Mouse (Mus musculus) liver, embryonic 14.5 days (tissue): ENCODE measurements around the gene Agpat4. TPM values are rescaled to one million over a fixed set of nuclear protein-coding genes. Genes with fewer than 3 reads are reported as not detected.

Experiments used
- ATAC-seq: fragments of 200-750 bp; cut with Nextera tagmentation; 2 replicates; pipeline ENCODE4 v1.8.0; 2017; ENCODE audit warnings: moderate number of reproducible peaks, mild to moderate bottlenecking, moderate library complexity; ENCODE audit not compliant: insufficient read depth
- DNase-seq, 3 experiments: peaks; one replicate each; pipeline ENCODE4 v3.0.0-alpha.2; 2012 to 2013; ENCODE audit warnings: low read depth in 3 of 3, low spot score in 3 of 3
- H3K27ac ChIP-seq: fragments of 300-500 bp; sonication (generic); 2 replicates; pipeline ENCODE4 v1.5.1; 2014; ENCODE audit warnings: moderate library complexity, mild to moderate bottlenecking, control low read depth, inconsistent platforms
- H3K27me3 ChIP-seq: fragments of 300-500 bp; sonication (generic); 2 replicates; pipeline ENCODE4 v1.6.1; 2014; ENCODE audit warnings: mild to moderate bottlenecking, low read length, moderate library complexity; ENCODE audit not compliant: control insufficient read depth, insufficient read depth
- H3K36me3 ChIP-seq: fragments of 300-500 bp; sonication (generic); replicated peaks from 2 replicates; pipeline ENCODE4 v1.6.1; 2014; ENCODE audit warnings: low read depth; ENCODE audit not compliant: control insufficient read depth, insufficient read depth
- H3K4me1 ChIP-seq, 2 experiments: fragments of 200-500 bp in 1 of 2; fragments of 300-500 bp in 1 of 2; sonication (generic) in 1 of 2; replicated peaks; 2 replicates each; pipeline ENCODE4 v1.6.1; 2012 to 2014; ENCODE audit warnings: antibody characterized with exemption in 1 of 2, inconsistent platforms in 1 of 2, low read length in 1 of 2; ENCODE audit not compliant: control insufficient read depth in 2 of 2, insufficient read depth in 2 of 2
- H3K4me2 ChIP-seq: fragments of 300-500 bp; sonication (generic); 2 replicates; pipeline ENCODE4 v1.6.1; 2014; ENCODE audit warnings: low read depth, mild to moderate bottlenecking, control low read depth, moderate library complexity
- H3K4me3 ChIP-seq, 2 experiments: fragments of 200-500 bp in 1 of 2; fragments of 300-500 bp in 1 of 2; sonication (generic) in 1 of 2; 2 replicates each; pipeline ENCODE4 v1.5.1; 2012 to 2014; ENCODE audit warnings: low read depth in 2 of 2, low read length in 2 of 2, mild to moderate bottlenecking in 2 of 2, control low read depth in 1 of 2, inconsistent platforms in 1 of 2, moderate library complexity in 1 of 2; ENCODE audit not compliant: insufficient read depth in 1 of 2
- H3K9ac ChIP-seq: fragments of 300-500 bp; sonication (generic); replicated peaks from 2 replicates; pipeline ENCODE4 v1.6.1; 2014; ENCODE audit warnings: mild to moderate bottlenecking, control low read depth, moderate library complexity
- H3K9me3 ChIP-seq: fragments of 300-500 bp; sonication (generic); 2 replicates; pipeline ENCODE4 v1.6.1; 2016; ENCODE audit warnings: low read length, mixed read lengths; ENCODE audit not compliant: control insufficient read depth
- CTCF ChIP-seq: IDR thresholded peaks from 2 replicates; pipeline ENCODE4 v1.5.1; 2016; ENCODE audit warnings: antibody characterized with exemption, low read depth, control low read depth
- EP300 ChIP-seq: IDR thresholded peaks from 2 replicates; pipeline ENCODE4 v1.6.1; 2016; ENCODE audit warnings: antibody characterized with exemption, low read depth
- WGBS: fragments of 180-500 bp; shearing (Covaris S2); extraction: QIAGEN DNeasy Blood & Tissue Kit; methylation state at CpG from one replicate; pipeline ENCODE4 v1.1.7; 2014; ENCODE audit not compliant: insufficient replicate concordance; 5-methylcytosine and 5-hydroxymethylcytosine counted together
- polyA plus RNA-seq, 2 experiments: library from polyadenylated mRNA; depleted of rRNA in 1 of 2; stranded (reverse) in 1 of 2; unstranded in 1 of 2; fragments of >200 nt; fragmentation: Nextera tagmentation in 1 of 2; extraction: Ambion mirVana in 1 of 2; gene quantifications; 2 replicates each; pipeline versions ENCODE4 v1.2.1 to v1.2.3; 2012 to 2014

The Agpat4 gene
- polyA plus RNA-seq, 2 experiments = 10.5 to 16.2 TPM

DNA sequence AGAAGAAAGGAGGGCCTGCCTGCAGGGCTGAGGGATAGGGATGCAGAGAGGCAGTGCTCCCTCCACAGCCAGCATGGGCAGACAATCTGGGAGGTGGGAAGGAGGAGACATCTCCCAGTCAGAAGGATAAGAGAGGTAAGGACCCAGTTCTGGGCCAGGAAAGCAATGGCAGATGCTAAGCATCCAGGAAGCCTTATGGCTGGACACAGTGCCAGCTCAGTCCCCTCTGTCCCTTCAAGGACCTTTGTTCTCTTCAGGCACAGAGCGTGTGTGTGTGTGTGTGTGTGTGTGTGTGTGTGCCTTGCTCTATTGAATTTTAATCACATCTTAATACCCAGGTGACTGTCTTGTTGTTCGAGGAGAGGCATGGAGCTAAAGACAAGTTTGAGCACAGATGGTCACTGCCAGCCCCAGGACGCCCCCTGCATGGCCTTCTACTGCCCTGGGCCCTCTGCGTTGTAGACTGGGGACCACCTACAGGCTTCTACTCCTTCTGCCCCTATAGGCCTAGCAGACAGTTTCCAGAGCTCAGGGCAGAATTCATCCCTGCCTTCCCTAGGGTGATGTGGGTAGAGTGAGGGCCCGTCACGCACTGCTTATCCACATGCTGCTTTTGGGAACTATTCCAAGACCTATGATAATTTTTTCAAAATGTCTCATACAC is 25.5 kb upstream of the Agpat4 start:
- no peak for DNase-seq
- Histone ChIP-seq H3K27me3 (no peaks in the 10 kb centered on the region), H3K36me3 (no peaks in the 10 kb centered on the region), H3K4me3 (no peak overlapping the region), H3K9me3 (no peaks in the 10 kb centered on the region), H3K9ac (no peak overlapping the region), H3K4me2 (no peak overlapping the region), H3K4me1 (no peaks in the 10 kb centered on the region), H3K27ac (no peak overlapping the region)
- 65% methylated on average over 6 of the region's 6 CpGs for WGBS
- no peak for ATAC-seq
- no peak for TF ChIP-seq EP300
- TF ChIP-seq CTCF = no peak

- DNase-seq (no peak), ATAC-seq (no peak)
- Histone ChIP-seq H3K4me2 (no peak overlapping the region), H3K27me3 (no peaks in the 10 kb centered on the region), H3K9me3 (no peaks in the 10 kb centered on the region), H3K9ac (no peak overlapping the region), H3K4me1 (no peaks in the 10 kb centered on the region), H3K4me3 (no peak overlapping the region), H3K27ac (no peak overlapping the region), H3K36me3 (no peaks in the 10 kb centered on the region)
- 85% methylated on average over 1 of the region's 1 CpGs for WGBS
- TF ChIP-seq EP300 (no peak), CTCF (no peak)
Measured at GRCm38 (mm10) chr17:12094016-12094415, 24.5 kb upstream of the Agpat4 start.

GRCm38 (mm10) chr17:12094827-12095590 is 23.5 kb upstream of the Agpat4 start:
- no peak for DNase-seq
- TF ChIP-seq CTCF = no peak
- no peak for TF ChIP-seq EP300
- Histone ChIP-seq H3K4me1 (no peaks in the 10 kb centered on the region), H3K4me3 (no peak overlapping the region), H3K4me2 (no peak overlapping the region), H3K36me3 (no peaks in the 10 kb centered on the region), H3K27ac (no peak overlapping the region), H3K9ac (no peak overlapping the region), H3K9me3 (no peaks in the 10 kb centered on the region), H3K27me3 (no peaks in the 10 kb centered on the region)
- WGBS = 72% methylated on average over 9 of the region's 9 CpGs
- no peak for ATAC-seq

GRCm38 (mm10) chr17:12099415-12099814 is 19.1 kb upstream of the Agpat4 start:
- Histone ChIP-seq H3K27ac (no peak overlapping the region), H3K36me3 (no peaks in the 10 kb centered on the region), H3K4me1 (peaks cover 6% of the 10 kb centered on the region in 2 experiments), H3K9ac (no peak overlapping the region), H3K9me3 (no peaks in the 10 kb centered on the region), H3K4me3 (no peak overlapping the region), H3K27me3 (no peaks in the 10 kb centered on the region), H3K4me2 (no peak overlapping the region)
- DNase-seq = no peak
- ATAC-seq = no peak
- TF ChIP-seq EP300 = no peak
- TF ChIP-seq CTCF = no peak

DNA sequence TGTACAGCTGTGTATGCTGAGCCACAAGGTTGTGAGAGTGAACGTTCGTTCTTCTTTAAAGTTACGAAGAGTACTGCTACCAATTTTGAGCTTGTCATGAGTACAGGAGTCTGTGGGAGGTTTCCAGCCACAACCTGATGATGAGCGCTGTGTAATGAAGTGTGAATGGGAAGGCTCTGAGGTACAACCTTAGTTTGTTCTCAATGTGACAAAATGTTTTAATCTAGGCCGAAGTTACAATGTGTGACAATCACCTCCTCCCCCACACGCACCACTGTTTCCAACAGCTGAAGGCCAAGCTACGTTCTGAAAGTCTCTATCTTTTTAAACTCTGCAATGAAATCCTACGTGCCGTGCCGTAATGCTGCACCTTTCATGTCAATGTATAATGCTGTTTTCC is 16.2 kb upstream of the Agpat4 start:
- Histone ChIP-seq H3K9ac (no peak overlapping the region), H3K36me3 (no peaks in the 10 kb centered on the region), H3K4me2 (no peak overlapping the region), H3K4me3 (no peak overlapping the region), H3K27ac (no peak overlapping the region), H3K27me3 (no peaks in the 10 kb centered on the region), H3K4me1 (peaks cover 17 to 18% of the 10 kb centered on the region in 2 experiments), H3K9me3 (no peaks in the 10 kb centered on the region)
- WGBS = 89% methylated on average over 10 of the region's 10 CpGs
- no peak for ATAC-seq
- no peak for DNase-seq
- TF ChIP-seq CTCF (no peak), EP300 (no peak)
